In genomic region chr6:91400514-91400913, GRCm38 (mm10) we compare ENCODE assay signal across 25 mouse cellular contexts. TPM values are rescaled to one million over a fixed set of nuclear protein-coding genes. Genes with fewer than 3 reads are reported as not detected.
DNase-seq lines count a peak whose midpoint lies in the region; ATAC-seq and TF ChIP-seq lines count a peak whose summit lies in the region.
"Had no signal": no experiment of that assay in that cellular context is flagged by ENCODE, and none has a peak within 500 bp of the region (broad histone marks: within the 10 kb centered on the region; RNA-seq: fewer than 3 reads in every experiment).

No protein-coding gene starts in this region.

- CTCF ChIA-PET in Patski (lab: Charles Lee), result interaction anchor here (1.7 kb wide), 1 partner anchor 11 kb away, joined by 4 read pairs; no protein-coding TSS in a partner anchor

- no peak overlapping the region for H3K4me2 ChIP-seq in hindbrain, embryonic 14.5 days (replicated peaks)
- no peak overlapping the region for H3K4me2 ChIP-seq in hindbrain, postnatal 0 days (ENCODE audit: low read depth, low read length)
- H3K4me2 ChIP-seq: kidney, embryonic 15.5 days; liver, embryonic 13.5 days; lung, embryonic 14.5 days had no signal

- no peak overlapping the region for H3K9ac ChIP-seq in hindbrain, embryonic 14.5 days
- no peak overlapping the region for H3K9ac ChIP-seq in hindbrain, postnatal 0 days (replicated peaks; ENCODE audit: low read length)
- H3K9ac ChIP-seq: kidney, embryonic 15.5 days; liver, embryonic 13.5 days; lung, embryonic 14.5 days had no signal

- peak overlapping the region; percentile 51; the same call in 1 of the 2 replicates for H3K27ac ChIP-seq in hindbrain, embryonic 14.5 days
- no peak overlapping the region for H3K27ac ChIP-seq in hindbrain, postnatal 0 days
- H3K27ac ChIP-seq: gastrocnemius, adult 2 months; kidney, embryonic 15.5 days; liver, embryonic 13.5 days had no signal

- H3K27me3 ChIP-seq in hindbrain, embryonic 14.5 days (ENCODE audit: control insufficient read depth, insufficient read depth, low read length), result no peaks in the 10 kb centered on the region
- H3K27me3 ChIP-seq in hindbrain, postnatal 0 days (ENCODE audit: insufficient read depth, low read length), result no peaks in the 10 kb centered on the region
- H3K27me3 ChIP-seq in Patski, result no peaks in the 10 kb centered on the region

- POLR2A ChIA-PET in Patski (lab: Charles Lee), result no interaction called here

- peak; percentile 33 to 44 for DNase-seq in cerebellum, postnatal 25 days
- DNase-seq in cerebellum, postnatal 10 days, result no peak
- no peak for DNase-seq in hindbrain, embryonic 14.5 days (ENCODE audit: low spot score)
- DNase-seq in hindbrain, postnatal 0 days (ENCODE audit: low spot score), result no peak
- no peak for DNase-seq in Patski (ENCODE audit: low read depth, low spot score)
- DNase-seq in layer of hippocampus, adult 9-10 months (ENCODE audit: low spot score), result no peak
- DNase-seq in left cerebral cortex, adult 8-10 months (ENCODE audit: low spot score in 2 of 2), result no peak
- DNase-seq: adrenal gland, postnatal 14 days; gastrocnemius, adult 2 months; kidney, postnatal 36 days; liver, embryonic 13.5 days; lung, embryonic 14.5 days; right cerebral cortex, adult 18-20 months; right cerebral cortex, postnatal 4 days; thymus, postnatal 14 days had no signal

- in situ Hi-C loops in Patski (cut with MboI; ENCODE audit: low pct_unique_long_range_greater_than_20kb), result no loop called here

- no peak overlapping the region for H3K4me3 ChIP-seq in hindbrain, embryonic 14.5 days (replicated peaks; ENCODE audit: low read length)
- no peak overlapping the region for H3K4me3 ChIP-seq in hindbrain, postnatal 0 days (ENCODE audit: low read length)
- H3K4me3 ChIP-seq: gastrocnemius, adult 2 months; kidney, embryonic 15.5 days; liver, embryonic 13.5 days; myocyte had no signal

- no peaks in the 10 kb centered on the region for H3K36me3 ChIP-seq in hindbrain, embryonic 14.5 days (replicated peaks; ENCODE audit: control insufficient read depth, insufficient read depth)
- H3K36me3 ChIP-seq in hindbrain, postnatal 0 days (ENCODE audit: insufficient read depth, low read length), result no peaks in the 10 kb centered on the region
- H3K36me3 ChIP-seq: kidney, embryonic 15.5 days; liver, embryonic 13.5 days had no signal

- no peaks in the 10 kb centered on the region for H3K9me3 ChIP-seq in hindbrain, embryonic 14.5 days (ENCODE audit: control insufficient read depth, low read length)
- no peaks in the 10 kb centered on the region for H3K9me3 ChIP-seq in hindbrain, postnatal 0 days (ENCODE audit: low read length)
- H3K9me3 ChIP-seq: kidney, embryonic 15.5 days; liver, embryonic 13.5 days had no signal

- H3K4me1 ChIP-seq in hindbrain, embryonic 14.5 days (replicated peaks; ENCODE audit: control insufficient read depth, insufficient read depth, low read length), result 0 out of 2 replicates have a peak, but pooled peaks cover 6% of the 10 kb centered on the region
- H3K4me1 ChIP-seq in hindbrain, postnatal 0 days (ENCODE audit: insufficient read depth, low read length), result no peaks in the 10 kb centered on the region
- H3K4me1 ChIP-seq: kidney, embryonic 15.5 days; liver, embryonic 13.5 days had no signal

- WGBS in hindbrain, embryonic 14.5 days, result 80% methylated on average over 12 of the region's 12 CpGs
- WGBS in hindbrain, postnatal 0 days, result 73% methylated on average over 12 of the region's 12 CpGs

- no peak for TF ChIP-seq CTCF in hindbrain, postnatal 0 days (IDR thresholded peaks at IDR 0.05; ENCODE audit: low read depth)
- no peak for TF ChIP-seq CTCF in Patski (IDR thresholded peaks at IDR 0.05)

- no peak for ATAC-seq in hindbrain, embryonic 14.5 days (ENCODE audit: low FRiP score)
- ATAC-seq in hindbrain, postnatal 0 days, result no peak
- ATAC-seq in Patski, result peak; percentile 24
- ATAC-seq in common myeloid progenitor, adult 5-6 weeks (replicated peaks; ENCODE audit: low read depth, poor library complexity, severe bottlenecking), result peak; percentile 42; the same call in 1 of the 2 replicates
- ATAC-seq: intestine, postnatal 0 days had no signal

RNA-seq across cellular contexts. Expression of gene Wnt7a, which starts 10.6 kb away (rescaled TPM):
- 7.5 and 8.8 TPM in 2 replicates for polyA plus RNA-seq in hindbrain, embryonic 14.5 days (2014; fragmentation: Nextera tagmentation; extraction: Ambion mirVana)
- total RNA-seq in hindbrain, postnatal 0 days (2014; rRNA removed), result 10.6 and 11.4 TPM in 2 replicates
- polyA plus RNA-seq in hindbrain, postnatal 0 days (2015; fragmentation: Nextera tagmentation; extraction: Ambion mirVana), result 5.8 and 6.2 TPM in 2 replicates
- 10.4 TPM for polyA plus RNA-seq in Patski (2021)
- not detected in 2 replicates for total RNA-seq in common myeloid progenitor, adult 5-6 weeks (2017)
- total RNA-seq in left cerebral cortex, adult 8-10 months (2022), result 10 to 100 TPM; 11.8 to 18.2 (median 15.8) TPM
- total RNA-seq: adrenal gland, postnatal 14 days; gastrocnemius, adult 2 months; gastrocnemius, postnatal 4 days; heart, adult 8-10 months; heart, postnatal 25 days; megakaryocyte-erythroid progenitor cell, adult 5-6 weeks had no signal
- polyA plus RNA-seq: heart, embryonic 14.5 days; intestine, postnatal 0 days; liver, embryonic 13.5 days; myocyte; stomach, embryonic 14.5 days had no signal

Comparison
In these comparisons a context has a peak if more than half of its experiments do, and no peak if none do; other contexts are left out.
1. DNase-seq: peak in cerebellum, postnatal 25 days (2 of 2); none in cerebellum, postnatal 10 days (0 of 2), hindbrain, embryonic 14.5 days (single experiment), hindbrain, postnatal 0 days (single experiment), Patski (single experiment), layer of hippocampus, adult 9-10 months (single experiment) and left cerebral cortex, adult 8-10 months (0 of 2).
2. ATAC-seq: peak in Patski (single experiment) and common myeloid progenitor, adult 5-6 weeks (single experiment); none in hindbrain, embryonic 14.5 days (single experiment) and hindbrain, postnatal 0 days (single experiment).
3. RNA of gene Wnt7a, which starts 10.6 kb away (total RNA-seq): 11.8 to 18.2 TPM in left cerebral cortex, adult 8-10 months and 10.6 to 11.4 TPM in hindbrain, postnatal 0 days; not detected in common myeloid progenitor, adult 5-6 weeks; every median in the first group is over 10 times any median in the second.